Mouse (Mus musculus): ENCODE measurements around the gene Bpifb2.

Bpifb2 gene

GRCm38 (mm10) chr2:153931125-153931524, 56.3 kb downstream of the Bpifb2 start:
- no peak for DNase-seq (ENCODE audit: low spot score in 2 of 2)

- no peak for DNase-seq (ENCODE audit: low spot score in 2 of 2)
These were observed 58.5 kb downstream of the Bpifb2 start for GRCm38 (mm10) chr2:153933311-153933710.

- no peak for DNase-seq (ENCODE audit: low spot score in 2 of 2)
These were observed 60.5 kb downstream of the Bpifb2 start for GRCm38 (mm10) chr2:153935348-153935747.

DNA sequence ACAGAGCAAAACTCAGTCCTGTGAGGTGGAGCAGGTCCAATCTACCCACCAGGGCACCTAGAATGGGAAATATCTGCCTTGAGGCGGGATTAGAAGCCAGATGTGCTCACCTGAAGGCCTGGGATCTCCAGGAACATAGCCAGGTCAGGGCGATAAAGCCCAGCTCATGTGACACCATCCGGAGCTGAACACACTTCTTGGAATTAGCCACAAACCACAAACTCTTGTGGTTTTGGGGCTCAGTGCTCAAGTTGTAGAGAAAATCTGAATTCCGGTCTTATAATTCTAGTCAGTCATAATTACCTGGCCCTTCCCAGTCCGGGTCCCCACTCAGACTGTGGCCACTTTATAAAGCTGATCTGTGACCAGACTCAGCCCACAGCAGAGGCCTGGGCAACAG, 63.0 kb downstream of the Bpifb2 start, which contains the start of gene Bpifb4:
Gene Bpifb4 (plus strand): TSS at position 370 of the 400 bp plus-strand sequence.
- no peak for DNase-seq (ENCODE audit: low spot score in 2 of 2)

DNA sequence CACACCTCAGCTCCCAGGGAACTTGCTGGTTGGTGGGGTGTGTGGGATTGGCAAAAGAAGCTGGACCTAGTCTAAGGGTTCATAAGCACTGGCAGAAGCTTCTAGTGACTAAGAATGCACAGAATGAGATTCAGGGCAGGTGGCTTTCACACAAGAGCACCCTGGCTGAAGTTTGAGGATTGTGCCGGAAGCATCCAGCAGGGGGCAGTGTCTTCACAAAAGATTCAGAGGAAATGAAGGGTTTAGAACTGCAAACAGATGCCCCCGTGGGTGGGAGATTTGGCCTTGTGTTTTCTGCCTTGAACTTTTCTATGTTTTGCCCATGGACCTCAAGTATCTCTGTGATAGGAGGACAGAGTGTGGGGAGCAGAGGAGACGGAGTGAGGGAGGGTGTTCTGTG, 68.7 kb downstream of the Bpifb2 start:
- peak; percentile 77 to 79 for DNase-seq (ENCODE audit: low spot score in 2 of 2)

GRCm38 (mm10) chr2:153944567-153944966, 69.7 kb downstream of the Bpifb2 start:
- DNase-seq (ENCODE audit: low spot score in 2 of 2): no peak

Measured in right cerebral cortex, adult 2 months (tissue).